Comparison of ENCODE assay signal across 8 mouse cellular contexts in genomic region chr13:49352581-49353159, GRCm38 (mm10). TPM values are rescaled to one million over a fixed set of nuclear protein-coding genes. Genes with fewer than 3 reads are reported as not detected.
DNase-seq lines count a peak whose midpoint lies in the region; ATAC-seq and TF ChIP-seq lines count a peak whose summit lies in the region.

No protein-coding gene starts in this region.

- DNase-seq in layer of hippocampus, adult 2 months (ENCODE audit: low spot score in 2 of 2) = no peak
- DNase-seq in layer of hippocampus, postnatal 10 days (ENCODE audit: low spot score in 2 of 2) = no peak
- no peak for DNase-seq in ovary, postnatal 36 days (ENCODE audit: low spot score)
- no peak for DNase-seq in frontal cortex, adult 2 months (ENCODE audit: extremely low spot score in 1 of 2, low spot score in 1 of 2)
- no peak for DNase-seq in B cell, adult 2 months

- H3K4me2 ChIP-seq in embryonic facial prominence, embryonic 15.5 days (replicated peaks) = no peak overlapping the region
- H3K4me2 ChIP-seq in neural tube, embryonic 14.5 days (ENCODE audit: low read depth, low read length) = no peak overlapping the region

- peaks cover 19% of the 10 kb centered on the region for H3K4me1 ChIP-seq in embryonic facial prominence, embryonic 15.5 days
- peaks cover 10% of the 10 kb centered on the region; the same call in 1 of the 2 replicates for H3K4me1 ChIP-seq in neural tube, embryonic 14.5 days (ENCODE audit: control insufficient read depth, insufficient read depth, low read length)

- peaks cover 13% of the 10 kb centered on the region; the same call in 1 of the 2 replicates for H3K36me3 ChIP-seq in embryonic facial prominence, embryonic 15.5 days
- no peaks in the 10 kb centered on the region for H3K36me3 ChIP-seq in neural tube, embryonic 14.5 days (ENCODE audit: control insufficient read depth, insufficient read depth, low read length)

- peak; percentile 70 for ATAC-seq in embryonic facial prominence, embryonic 15.5 days (ENCODE audit: insufficient number of reproducible peaks, low FRiP score, low TSS enrichment, low read depth)
- ATAC-seq in hematopoietic stem cell, adult 5-6 weeks (replicated peaks in 1 of 2; ENCODE audit: insufficient read depth in 1 of 2, low FRiP score in 2 of 2, low TSS enrichment in 1 of 2, low read depth in 1 of 2, poor library complexity in 2 of 2, severe bottlenecking in 2 of 2) = peak; percentile 46 to 79; a peak in 3 of 4 replicates
- ATAC-seq in neural tube, embryonic 14.5 days (ENCODE audit: low read depth) = peak; percentile 68; the same call in 1 of the 2 replicates

- 54% methylated on average over 3 of the region's 3 CpGs for WGBS in embryonic facial prominence, embryonic 15.5 days
- WGBS in neural tube, embryonic 14.5 days = 33% methylated on average over 3 of the region's 3 CpGs

- TF ChIP-seq CTCF in layer of hippocampus, adult 2 months (conservative IDR thresholded peaks at IDR 0.05) = no peak

- no peaks in the 10 kb centered on the region for H3K9me3 ChIP-seq in embryonic facial prominence, embryonic 15.5 days (replicated peaks)
- H3K9me3 ChIP-seq in neural tube, embryonic 14.5 days (ENCODE audit: control insufficient read depth, low read length) = no peaks in the 10 kb centered on the region

- H3K27me3 ChIP-seq in embryonic facial prominence, embryonic 15.5 days = no peaks in the 10 kb centered on the region
- H3K27me3 ChIP-seq in neural tube, embryonic 14.5 days (ENCODE audit: control insufficient read depth, insufficient read depth, low read length) = no peaks in the 10 kb centered on the region

- H3K9ac ChIP-seq in embryonic facial prominence, embryonic 15.5 days = no peak overlapping the region
- no peak overlapping the region for H3K9ac ChIP-seq in neural tube, embryonic 14.5 days (replicated peaks; ENCODE audit: low read depth, low read length)

- no peak overlapping the region for H3K4me3 ChIP-seq in layer of hippocampus, adult 2 months
- no peak overlapping the region for H3K4me3 ChIP-seq in embryonic facial prominence, embryonic 15.5 days (replicated peaks)
- no peak overlapping the region for H3K4me3 ChIP-seq in neural tube, embryonic 14.5 days (ENCODE audit: low read depth, low read length)

- peak overlapping the region; percentile 83 for H3K27ac ChIP-seq in layer of hippocampus, adult 2 months
- H3K27ac ChIP-seq in embryonic facial prominence, embryonic 15.5 days (replicated peaks) = peak overlapping the region; percentile 17; the same call in 1 of the 2 replicates
- H3K27ac ChIP-seq in neural tube, embryonic 14.5 days (ENCODE audit: low read depth, low read length) = no peak overlapping the region

RNA-seq across cellular contexts. Expression of gene Bicd2, which starts 11.3 kb away (rescaled TPM):
- total RNA-seq in layer of hippocampus, adult 2 months (2021) = 10 to 100 TPM; 55.2 to 55.3 TPM
- total RNA-seq in layer of hippocampus, postnatal 10 days (2021) = 10 to 100 TPM; 45.0 to 45.3 TPM
- polyA plus RNA-seq in embryonic facial prominence, embryonic 15.5 days (2015; fragmentation: Nextera tagmentation; extraction: Ambion mirVana) = 36.0 and 38.7 TPM in 2 replicates
- 18.0 and 21.2 TPM in 2 replicates for total RNA-seq in hematopoietic stem cell, adult 5-6 weeks (2017)
- 27.6 and 38.6 TPM in 2 replicates for polyA plus RNA-seq in neural tube, embryonic 14.5 days (2014; fragmentation: Nextera tagmentation; extraction: Ambion mirVana)
- polyA plus RNA-seq in frontal cortex, adult 2 months (2012; rRNA removed) = 48.6 and 49.5 TPM in 2 replicates

RNA-seq across cellular contexts. Expression of gene Fgd3, which starts 32.6 kb away (rescaled TPM):
- total RNA-seq in layer of hippocampus, adult 2 months (2021) = 1 to 10 TPM; 5.6 to 7.1 TPM
- 1 to 10 TPM; 7.9 to 8.1 TPM for total RNA-seq in layer of hippocampus, postnatal 10 days (2021)
- 0.45 and 0.65 TPM in 2 replicates for polyA plus RNA-seq in embryonic facial prominence, embryonic 15.5 days (2015; fragmentation: Nextera tagmentation; extraction: Ambion mirVana)
- total RNA-seq in hematopoietic stem cell, adult 5-6 weeks (2017) = 13.0 and 16.8 TPM in 2 replicates
- polyA plus RNA-seq in neural tube, embryonic 14.5 days (2014; fragmentation: Nextera tagmentation; extraction: Ambion mirVana) = 2.2 and 2.4 TPM in 2 replicates
- polyA plus RNA-seq in frontal cortex, adult 2 months (2012; rRNA removed) = 10.5 and 10.9 TPM in 2 replicates
